Mouse (Mus musculus) ES-Bruce4 (cell line): Measurements from ENCODE around the gene Abca7.

ENCODE experiments used
- CTCF ChIP-seq: IDR thresholded peaks from one replicate; pipeline ENCODE4 v1.8.1; 2011; ENCODE audit warnings: low read depth, low read length
- EP300 ChIP-seq: IDR thresholded peaks from 2 replicates; pipeline ENCODE4 v1.6.1; 2011; ENCODE audit warnings: low read depth, low read length; ENCODE audit not compliant: insufficient read depth
- POLR2A ChIP-seq: IDR thresholded peaks from one replicate; pipeline ENCODE4 v1.8.1; 2011; ENCODE audit warnings: low read length; ENCODE audit not compliant: insufficient read depth

GRCm38 (mm10) chr10:79987771-79988505 lies 8.4 kb upstream of the Abca7 start:
- TF ChIP-seq CTCF (no peak), POLR2A (no peak), EP300 (no peak)
